Mouse (Mus musculus): ENCODE measurements around the gene Rab11fip4. TPM values are rescaled to one million over a fixed set of nuclear protein-coding genes. Genes with fewer than 3 reads are reported as not detected.

The Rab11fip4 gene
- total RNA-seq, 1 experiment: 13.6 TPM

DNA sequence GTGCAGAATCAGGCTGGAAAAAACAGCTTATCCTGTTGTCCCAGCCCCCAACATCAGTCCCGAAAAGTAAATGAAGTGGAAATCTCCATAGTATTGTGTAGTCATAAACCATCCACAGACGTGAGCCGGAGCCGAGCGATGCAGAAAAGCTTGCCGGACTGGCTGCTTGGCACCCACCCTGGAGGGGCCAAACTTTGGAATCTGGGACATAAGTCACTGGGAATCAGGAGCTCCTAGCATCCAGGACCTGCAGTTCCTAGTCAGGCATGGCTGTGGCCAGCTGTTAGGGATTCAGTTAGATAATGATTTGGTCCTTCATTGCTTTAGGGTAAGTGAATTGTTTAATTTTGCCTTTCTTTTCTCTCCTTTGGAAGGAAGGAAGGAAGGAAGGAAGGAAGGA is 122.2 kb downstream of the Rab11fip4 start:
- Histone ChIP-seq H3K4me1 (ENCODE audit: control insufficient read depth in 2 of 2, insufficient read depth in 2 of 2, low read length in 2 of 2, poor library complexity in 1 of 2) (peaks cover 0 to 20% of the 10 kb centered on the region in 2 experiments; a peak in 2 of 4 replicates), H3K9ac (ENCODE audit: insufficient read depth, low read depth, low read length, poor library complexity, severe bottlenecking) (no peak overlapping the region), H3K4me3 (ENCODE audit: insufficient read depth in 1 of 2, low read depth in 1 of 2, low read length in 2 of 2, poor library complexity in 1 of 2, severe bottlenecking in 1 of 2) (no peak overlapping the region), H3K36me3 (ENCODE audit: control insufficient read depth, insufficient read depth, low read length, poor library complexity, severe bottlenecking) (no peaks in the 10 kb centered on the region), H3K27ac (ENCODE audit: insufficient read depth, low read depth, low read length, poor library complexity, severe bottlenecking) (no peak overlapping the region), H3K9me3 (ENCODE audit: control insufficient read depth, insufficient read depth, low read depth, low read length) (no peaks in the 10 kb centered on the region)
- DNase-seq (ENCODE audit: low read depth, low spot score): no peak
- in situ Hi-C loops (cut with MboI; ENCODE audit: low sequenced_read_pairs in 2 of 2, unreplicated experiment in 2 of 2): loop anchor here in 1 of 2 experiments (25.0 kb wide), 1 partner anchor 199 kb away; no protein-coding TSS in a partner anchor
- TF ChIP-seq CHD2 (IDR thresholded peaks at IDR 0.05; ENCODE audit: low read depth, low read length) (no peak), HCFC1 (IDR thresholded peaks at IDR 0.05; ENCODE audit: borderline replicate concordance, insufficient read depth, low read length) (no peak), MAFK (IDR thresholded peaks at IDR 0.05; ENCODE audit: insufficient read depth, low read depth, low read length) (no peak)

DNA sequence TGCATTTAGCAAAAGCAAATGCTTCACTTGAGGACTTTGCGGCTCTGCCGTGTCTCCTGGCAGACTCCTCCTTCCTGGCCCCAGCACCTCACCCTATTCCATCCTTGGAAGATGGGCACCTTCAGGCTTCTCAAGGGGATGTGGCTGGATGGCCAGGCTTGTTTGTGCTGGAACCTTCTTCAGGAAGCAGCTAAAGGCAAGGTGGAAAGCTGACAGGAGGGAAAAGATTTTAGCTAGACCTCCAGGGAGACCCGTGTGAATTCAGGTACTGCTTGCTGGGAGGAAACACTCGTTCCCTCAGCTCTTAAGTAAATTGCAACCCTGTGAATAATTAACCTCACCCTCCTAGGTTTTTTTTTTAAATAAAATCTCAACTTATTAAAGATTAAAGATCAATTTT is 122.7 kb downstream of the Rab11fip4 start:
- Histone ChIP-seq H3K9me3 (ENCODE audit: control insufficient read depth, insufficient read depth, low read depth, low read length) (no peaks in the 10 kb centered on the region), H3K36me3 (ENCODE audit: control insufficient read depth, insufficient read depth, low read length, poor library complexity, severe bottlenecking) (no peaks in the 10 kb centered on the region), H3K4me3 (ENCODE audit: insufficient read depth in 1 of 2, low read depth in 1 of 2, low read length in 2 of 2, poor library complexity in 1 of 2, severe bottlenecking in 1 of 2) (no peak overlapping the region), H3K4me1 (ENCODE audit: control insufficient read depth in 2 of 2, insufficient read depth in 2 of 2, low read length in 2 of 2, poor library complexity in 1 of 2) (peaks cover 0 to 21% of the 10 kb centered on the region in 2 experiments; a peak in 2 of 4 replicates), H3K27ac (ENCODE audit: insufficient read depth, low read depth, low read length, poor library complexity, severe bottlenecking) (no peak overlapping the region), H3K9ac (ENCODE audit: insufficient read depth, low read depth, low read length, poor library complexity, severe bottlenecking) (no peak overlapping the region)
- in situ Hi-C loops (cut with MboI; ENCODE audit: low sequenced_read_pairs in 2 of 2, unreplicated experiment in 2 of 2): loop anchor here in 1 of 2 experiments (25.0 kb wide), 1 partner anchor 199 kb away; no protein-coding TSS in a partner anchor
- no peak for DNase-seq (ENCODE audit: low read depth, low spot score)
- TF ChIP-seq ZNF384 (IDR thresholded peaks at IDR 0.05; ENCODE audit: low read depth, low read length) (no peak), MAFK (IDR thresholded peaks at IDR 0.05; ENCODE audit: insufficient read depth, low read depth, low read length) (no peak), ZC3H11A (IDR thresholded peaks at IDR 0.05; ENCODE audit: borderline replicate concordance, low read depth, low read length) (no peak), HCFC1 (IDR thresholded peaks at IDR 0.05; ENCODE audit: borderline replicate concordance, insufficient read depth, low read length) (no peak), CHD2 (IDR thresholded peaks at IDR 0.05; ENCODE audit: low read depth, low read length) (no peak)

DNA sequence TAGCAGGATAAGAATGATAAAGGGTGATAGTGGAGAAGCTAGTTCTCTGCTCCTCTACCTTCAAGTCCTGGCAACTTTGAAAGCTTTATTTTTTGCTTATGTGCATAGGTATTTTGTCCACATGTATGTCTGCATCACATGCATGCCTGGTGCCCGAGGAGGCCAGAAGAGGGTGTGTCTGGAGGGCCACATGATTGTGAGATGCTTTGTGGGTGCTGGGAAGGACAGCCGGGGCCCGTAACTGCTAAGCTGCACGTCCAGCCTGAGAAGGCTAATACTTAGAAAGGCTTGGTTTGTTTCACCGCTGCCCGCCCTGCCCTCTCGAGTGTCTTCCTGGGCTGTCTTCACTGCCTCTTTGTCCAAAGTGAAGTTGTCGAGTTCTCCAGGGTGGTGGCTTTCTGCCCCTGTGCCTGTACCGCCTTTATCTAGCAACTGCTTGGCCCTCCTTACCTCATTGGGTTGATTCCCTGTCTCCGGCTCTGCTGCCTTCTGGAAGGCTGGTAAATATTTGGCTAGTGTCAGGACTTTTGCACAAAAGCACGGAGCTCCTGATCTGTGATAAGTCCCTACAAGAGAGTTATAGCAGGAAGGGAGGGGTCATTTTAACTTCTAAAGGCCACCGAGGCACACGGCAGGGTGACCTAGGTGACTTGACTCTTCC is 123.2 kb downstream of the Rab11fip4 start:
- in situ Hi-C loops (cut with MboI; ENCODE audit: low sequenced_read_pairs in 2 of 2, unreplicated experiment in 2 of 2): loop anchor here in 1 of 2 experiments (25.0 kb wide), 1 partner anchor 198 kb away; no protein-coding TSS in a partner anchor
- H3K9me3 ChIP-seq (ENCODE audit: control insufficient read depth, insufficient read depth, low read depth, low read length): no peaks in the 10 kb centered on the region
- H3K4me3 ChIP-seq (ENCODE audit: insufficient read depth in 1 of 2, low read depth in 1 of 2, low read length in 2 of 2, poor library complexity in 1 of 2, severe bottlenecking in 1 of 2): no peak overlapping the region
- no peak for DNase-seq (ENCODE audit: low read depth, low spot score)
- no peak overlapping the region for H3K9ac ChIP-seq (ENCODE audit: insufficient read depth, low read depth, low read length, poor library complexity, severe bottlenecking)
- TF ChIP-seq CHD2 (IDR thresholded peaks at IDR 0.05; ENCODE audit: low read depth, low read length) (no peak), ZNF384 (IDR thresholded peaks at IDR 0.05; ENCODE audit: low read depth, low read length) (no peak)
- no peaks in the 10 kb centered on the region for H3K36me3 ChIP-seq (ENCODE audit: control insufficient read depth, insufficient read depth, low read length, poor library complexity, severe bottlenecking)
- no peak overlapping the region for H3K27ac ChIP-seq (ENCODE audit: insufficient read depth, low read depth, low read length, poor library complexity, severe bottlenecking)
- peaks cover 0 to 23% of the 10 kb centered on the region in 2 experiments; a peak in 2 of 4 replicates for H3K4me1 ChIP-seq (ENCODE audit: control insufficient read depth in 2 of 2, insufficient read depth in 2 of 2, low read length in 2 of 2, poor library complexity in 1 of 2)

DNA sequence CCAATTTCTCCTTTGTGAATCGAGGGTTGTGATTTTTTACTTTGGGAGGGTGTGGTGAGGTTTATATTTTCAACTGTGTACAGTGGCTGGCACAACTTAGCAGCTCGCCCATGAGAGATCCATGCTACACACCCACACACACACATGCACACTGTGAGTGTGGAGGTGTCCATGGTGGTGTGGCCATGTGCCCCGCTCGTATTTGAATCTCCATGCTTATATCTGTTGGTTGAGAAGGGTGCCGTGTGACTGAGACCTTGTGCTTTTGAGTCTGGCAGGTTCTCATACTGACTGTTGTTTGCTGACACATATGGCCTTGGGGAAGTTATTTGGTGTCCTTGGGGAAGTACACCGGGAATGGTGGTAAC is 123.7 kb downstream of the Rab11fip4 start:
- H3K36me3 ChIP-seq (ENCODE audit: control insufficient read depth, insufficient read depth, low read length, poor library complexity, severe bottlenecking): no peaks in the 10 kb centered on the region
- in situ Hi-C loops (cut with MboI; ENCODE audit: low sequenced_read_pairs in 2 of 2, unreplicated experiment in 2 of 2): loop anchor here in 1 of 2 experiments (25.0 kb wide), 1 partner anchor 198 kb away; no protein-coding TSS in a partner anchor
- no peak overlapping the region for H3K9ac ChIP-seq (ENCODE audit: insufficient read depth, low read depth, low read length, poor library complexity, severe bottlenecking)
- no peak for TF ChIP-seq ZNF384 (IDR thresholded peaks at IDR 0.05; ENCODE audit: low read depth, low read length)
- no peak for TF ChIP-seq ZC3H11A (IDR thresholded peaks at IDR 0.05; ENCODE audit: borderline replicate concordance, low read depth, low read length)
- TF ChIP-seq CHD2 (IDR thresholded peaks at IDR 0.05; ENCODE audit: low read depth, low read length): no peak
- TF ChIP-seq HCFC1 (IDR thresholded peaks at IDR 0.05; ENCODE audit: borderline replicate concordance, insufficient read depth, low read length): no peak
- TF ChIP-seq MAFK (IDR thresholded peaks at IDR 0.05; ENCODE audit: insufficient read depth, low read depth, low read length): no peak
- H3K4me1 ChIP-seq (ENCODE audit: control insufficient read depth in 2 of 2, insufficient read depth in 2 of 2, low read length in 2 of 2, poor library complexity in 1 of 2): peaks cover 0 to 23% of the 10 kb centered on the region in 2 experiments; a peak in 2 of 4 replicates
- no peaks in the 10 kb centered on the region for H3K9me3 ChIP-seq (ENCODE audit: control insufficient read depth, insufficient read depth, low read depth, low read length)
- no peak overlapping the region for H3K27ac ChIP-seq (ENCODE audit: insufficient read depth, low read depth, low read length, poor library complexity, severe bottlenecking)
- no peak for DNase-seq (ENCODE audit: low read depth, low spot score)
- H3K4me3 ChIP-seq (ENCODE audit: insufficient read depth in 1 of 2, low read depth in 1 of 2, low read length in 2 of 2, poor library complexity in 1 of 2, severe bottlenecking in 1 of 2): no peak overlapping the region

All from ES-E14 (cell line).